Mouse (Mus musculus): ENCODE measurements around the gene Gm17545. TPM values are rescaled to one million over a fixed set of nuclear protein-coding genes. Genes with fewer than 3 reads are reported as not detected.
"Not testable (repeated sequence)": the region's sequence is repeated elsewhere in the genome, so short reads cannot be mapped to it uniquely, and the experiment has no call there.

Gm17545 gene
- polyA plus RNA-seq (2012; rRNA removed), result not detected in 2 replicates

- WGBS, result 94% methylated on average over 8 of the region's 8 CpGs
- not testable (repeated sequence) for DNase-seq
Observed at GRCm38 (mm10) chr9:22453990-22454389, at the start of gene Gm17545. Gene Gm17545, plus strand, starts transcription at chr9:22454290.

GRCm38 (mm10) chr9:22405414-22405813 is 48.7 kb upstream of the Gm17545 start:
- Histone ChIP-seq H3K4me1 (ENCODE audit: control insufficient read depth, insufficient read depth, low read length) (no peaks in the 10 kb centered on the region), H3K4me3 (replicated peaks; ENCODE audit: insufficient read depth, low read depth, low read length) (no peak overlapping the region), H3K27me3 (ENCODE audit: control insufficient read depth, insufficient read depth, low read length) (no peaks in the 10 kb centered on the region), H3K27ac (ENCODE audit: insufficient read depth, low read length) (no peak overlapping the region)
- whole genome bisulfite sequencing, result 73% methylated on average over 3 of the region's 3 CpGs
- DNase-seq, result no peak
- no peak for TF ChIP-seq CTCF (IDR thresholded peaks at IDR 0.05; ENCODE audit: borderline replicate concordance, insufficient read depth, low read depth, low read length)
- TF ChIP-seq POLR2A (IDR thresholded peaks at IDR 0.05; ENCODE audit: borderline replicate concordance, insufficient read depth, low read length), result no peak

More at GRCm38 (mm10) chr9:22453990-22454389, at the start of gene Gm17545:
- H3K27me3 ChIP-seq (ENCODE audit: control insufficient read depth, insufficient read depth, low read length); H3K4me1 ChIP-seq (ENCODE audit: control insufficient read depth, insufficient read depth, low read length); H3K4me3 ChIP-seq (replicated peaks; ENCODE audit: insufficient read depth, low read depth, low read length); H3K27ac ChIP-seq (ENCODE audit: insufficient read depth, low read length): not testable (repeated sequence)

GRCm38 (mm10) chr9:22407633-22408032 is 46.5 kb upstream of the Gm17545 start:
- 83% methylated on average over 4 of the region's 4 CpGs for WGBS
- not testable (repeated sequence) for H3K4me3 ChIP-seq (replicated peaks; ENCODE audit: insufficient read depth, low read depth, low read length); H3K4me1 ChIP-seq (ENCODE audit: control insufficient read depth, insufficient read depth, low read length); H3K27me3 ChIP-seq (ENCODE audit: control insufficient read depth, insufficient read depth, low read length); H3K27ac ChIP-seq (ENCODE audit: insufficient read depth, low read length); DNase-seq

- H3K4me1 ChIP-seq (ENCODE audit: control insufficient read depth, insufficient read depth, low read length); DNase-seq; H3K27me3 ChIP-seq (ENCODE audit: control insufficient read depth, insufficient read depth, low read length); H3K4me3 ChIP-seq (replicated peaks; ENCODE audit: insufficient read depth, low read depth, low read length); H3K27ac ChIP-seq (ENCODE audit: insufficient read depth, low read length): not testable (repeated sequence)
- WGBS, result 25% methylated on average over 4 of the region's 4 CpGs
- peak; percentile 16; the same call in 1 of the 2 replicates for TF ChIP-seq CTCF (IDR thresholded peaks at IDR 0.05; ENCODE audit: borderline replicate concordance, insufficient read depth, low read depth, low read length)
Observed at GRCm38 (mm10) chr9:22408344-22408743, 45.7 kb upstream of the Gm17545 start.

- Histone ChIP-seq H3K27me3 (ENCODE audit: control insufficient read depth, insufficient read depth, low read length) (no peaks in the 10 kb centered on the region), H3K4me1 (ENCODE audit: control insufficient read depth, insufficient read depth, low read length) (no peaks in the 10 kb centered on the region), H3K4me3 (replicated peaks; ENCODE audit: insufficient read depth, low read depth, low read length) (no peak overlapping the region), H3K27ac (ENCODE audit: insufficient read depth, low read length) (no peak overlapping the region)
- 79% methylated on average over 7 of the region's 7 CpGs for WGBS
- TF ChIP-seq POLR2A (IDR thresholded peaks at IDR 0.05; ENCODE audit: borderline replicate concordance, insufficient read depth, low read length) (no peak), CTCF (IDR thresholded peaks at IDR 0.05; ENCODE audit: borderline replicate concordance, insufficient read depth, low read depth, low read length) (no peak)
- no peak for DNase-seq
Observed at GRCm38 (mm10) chr9:22409501-22409900, 44.6 kb upstream of the Gm17545 start.

- DNase-seq, result peak; percentile 99
- under 1% methylated on average over 43 of the region's 43 CpGs for WGBS
- peak within 1 kb of the TSS; percentile 8; the same call in 1 of the 2 replicates for H3K27ac ChIP-seq (ENCODE audit: insufficient read depth, low read length)
- no peaks in the 10 kb centered on the region for H3K27me3 ChIP-seq (ENCODE audit: control insufficient read depth, insufficient read depth, low read length)
- no peaks in the 10 kb centered on the region for H3K4me1 ChIP-seq (ENCODE audit: control insufficient read depth, insufficient read depth, low read length)
- TF ChIP-seq POLR2A (IDR thresholded peaks at IDR 0.05; ENCODE audit: borderline replicate concordance, insufficient read depth, low read length) (peak; percentile 69; the same call in 1 of the 2 replicates), CTCF (IDR thresholded peaks at IDR 0.05; ENCODE audit: borderline replicate concordance, insufficient read depth, low read depth, low read length) (peak; percentile 84)
- peak within 1 kb of the TSS; percentile 68 for H3K4me3 ChIP-seq (replicated peaks; ENCODE audit: insufficient read depth, low read depth, low read length)
Observed at GRCm38 (mm10) chr9:22411002-22411857, 42.9 kb upstream of the Gm17545 start, which contains the start of gene 9530077C05Rik. Gene 9530077C05Rik, plus strand, starts transcription at chr9:22411513.

GRCm38 (mm10) chr9:22416187-22416586 is 37.9 kb upstream of the Gm17545 start:
- TF ChIP-seq POLR2A (IDR thresholded peaks at IDR 0.05; ENCODE audit: borderline replicate concordance, insufficient read depth, low read length) (no peak), CTCF (IDR thresholded peaks at IDR 0.05; ENCODE audit: borderline replicate concordance, insufficient read depth, low read depth, low read length) (no peak)
- no peaks in the 10 kb centered on the region for H3K27me3 ChIP-seq (ENCODE audit: control insufficient read depth, insufficient read depth, low read length)
- H3K4me3 ChIP-seq (replicated peaks; ENCODE audit: insufficient read depth, low read depth, low read length), result no peak overlapping the region
- H3K27ac ChIP-seq (ENCODE audit: insufficient read depth, low read length), result no peak overlapping the region
- peaks cover 7% of the 10 kb centered on the region for H3K4me1 ChIP-seq (ENCODE audit: control insufficient read depth, insufficient read depth, low read length)
- no peak for DNase-seq
- WGBS, result 84% methylated on average over 3 of the region's 3 CpGs

- H3K27me3 ChIP-seq (ENCODE audit: control insufficient read depth, insufficient read depth, low read length), result no peaks in the 10 kb centered on the region
- H3K4me3 ChIP-seq (replicated peaks; ENCODE audit: insufficient read depth, low read depth, low read length), result no peak overlapping the region
- peaks cover 7% of the 10 kb centered on the region for H3K4me1 ChIP-seq (ENCODE audit: control insufficient read depth, insufficient read depth, low read length)
- no peak for TF ChIP-seq CTCF (IDR thresholded peaks at IDR 0.05; ENCODE audit: borderline replicate concordance, insufficient read depth, low read depth, low read length)
- no peak for TF ChIP-seq POLR2A (IDR thresholded peaks at IDR 0.05; ENCODE audit: borderline replicate concordance, insufficient read depth, low read length)
- WGBS, result 62% methylated on average over 6 of the region's 6 CpGs
- no peak for DNase-seq
- H3K27ac ChIP-seq (ENCODE audit: insufficient read depth, low read length), result peak overlapping the region; percentile 20; the same call in 1 of the 2 replicates
Observed at GRCm38 (mm10) chr9:22417547-22417946, 36.5 kb upstream of the Gm17545 start.
